Mouse (Mus musculus): Measurements from ENCODE around the gene Spast.

Gene Spast

DNA sequence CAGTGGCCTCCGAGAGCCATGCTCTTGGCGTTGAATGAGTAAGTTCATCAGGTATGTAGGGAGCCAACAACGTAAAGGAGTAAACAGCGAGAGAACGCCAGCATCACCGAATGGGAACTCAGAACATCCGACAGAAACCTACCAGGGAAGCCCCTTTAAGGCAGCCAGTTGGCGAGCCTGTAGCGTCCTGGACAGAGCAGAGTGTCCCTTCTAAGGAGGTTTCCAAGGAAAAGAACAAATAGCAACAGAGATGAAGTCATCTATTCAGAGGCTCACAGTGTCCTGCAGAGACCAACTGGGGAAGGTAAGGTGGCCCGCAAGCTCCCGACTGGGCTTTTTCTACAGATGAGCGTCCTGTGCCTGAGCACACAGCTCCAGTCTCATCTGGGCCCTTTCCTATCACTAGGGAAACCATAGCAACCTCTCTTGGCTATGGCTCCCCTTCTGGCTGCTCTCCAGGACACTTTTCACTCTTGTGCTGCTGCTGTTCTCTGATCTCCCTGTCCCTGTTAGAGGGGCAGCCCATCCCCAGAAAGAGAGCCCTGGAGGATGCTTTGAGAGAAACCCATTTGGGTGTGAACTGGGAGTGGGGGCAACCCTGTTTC, 85.7 kb downstream of the Spast start:
- no peak for DNase-seq (ENCODE audit: low read depth)

DNA sequence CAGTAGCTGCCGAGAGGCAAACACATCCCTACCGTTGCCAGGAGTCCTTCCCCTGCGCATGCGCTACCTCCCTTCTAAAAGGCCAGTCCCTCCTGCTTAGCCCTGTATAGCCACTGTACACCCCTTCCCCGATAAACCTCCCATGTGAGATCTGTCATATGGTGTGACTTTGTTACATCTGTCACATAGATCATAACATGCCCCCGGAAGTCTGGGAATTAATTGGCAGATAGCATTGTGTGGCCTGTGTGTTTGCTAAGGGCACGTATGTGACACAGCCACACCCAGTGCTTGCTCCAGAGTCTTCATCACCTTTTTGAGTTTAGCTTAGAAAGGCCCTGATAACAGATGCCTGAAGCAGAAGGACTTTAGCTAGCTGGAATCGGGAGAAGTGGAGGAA, 91.3 kb downstream of the Spast start:
- no peak for DNase-seq (ENCODE audit: low read depth)

DNA sequence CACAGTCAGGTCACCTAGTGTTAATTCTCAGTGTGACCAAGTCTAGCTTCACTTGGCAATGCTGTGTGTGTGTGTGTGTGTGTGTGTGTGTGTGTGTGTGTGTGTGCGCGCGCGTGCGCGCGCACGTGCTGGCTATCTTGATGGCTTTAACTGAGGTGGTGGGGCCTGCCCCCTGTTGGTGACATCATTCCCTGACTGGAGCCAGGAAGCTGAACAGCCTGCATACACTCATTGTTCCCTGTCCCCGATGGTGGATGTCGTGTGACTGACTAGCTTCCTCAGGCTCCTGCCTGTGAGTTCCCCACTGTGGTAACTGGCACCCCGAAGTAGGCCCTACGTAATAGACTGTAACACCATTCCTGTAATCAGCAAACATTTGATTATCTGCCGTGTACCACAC, 92.7 kb downstream of the Spast start:
- DNase-seq (ENCODE audit: low read depth): no peak

DNA sequence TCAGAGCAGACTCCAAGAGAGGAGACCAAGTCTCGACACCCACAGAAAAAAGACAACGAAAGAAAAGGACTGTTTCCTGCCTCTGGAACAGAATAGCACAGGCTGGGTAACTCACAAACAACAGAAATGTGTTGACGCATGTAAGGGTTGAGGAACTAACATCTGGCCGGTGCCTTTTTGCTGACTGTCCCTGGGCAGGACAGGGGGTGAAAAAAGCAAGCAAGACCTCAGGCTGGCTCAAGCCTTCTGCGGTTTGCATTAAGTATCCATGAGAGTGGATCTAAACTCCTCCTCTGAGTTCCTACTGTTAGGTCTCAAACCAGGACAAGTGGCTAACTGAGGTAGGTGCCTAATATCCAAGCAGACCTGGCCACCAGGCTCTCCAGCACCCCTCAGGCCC, 93.8 kb downstream of the Spast start:
- no peak for DNase-seq (ENCODE audit: low read depth)

DNA sequence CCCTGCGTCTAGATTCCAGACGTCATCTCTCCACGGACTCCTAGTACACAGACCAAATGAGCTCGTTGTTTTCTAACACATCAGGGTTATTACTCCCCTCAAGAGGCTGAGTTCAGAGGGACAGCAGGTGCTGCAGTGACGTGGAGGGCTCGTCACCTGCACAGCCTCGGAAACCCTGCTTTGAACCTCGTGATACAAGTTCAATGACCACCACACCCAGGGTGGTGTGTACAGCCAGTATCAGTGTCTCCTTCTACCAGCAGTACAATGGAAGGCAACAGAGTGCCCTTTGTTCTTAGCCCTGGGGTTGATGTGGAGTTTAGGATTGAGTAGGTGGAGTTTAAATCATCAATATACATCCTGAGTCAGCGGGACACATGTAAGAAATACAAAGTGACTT, 99.0 kb downstream of the Spast start:
- DNase-seq (ENCODE audit: low read depth): no peak

DNA sequence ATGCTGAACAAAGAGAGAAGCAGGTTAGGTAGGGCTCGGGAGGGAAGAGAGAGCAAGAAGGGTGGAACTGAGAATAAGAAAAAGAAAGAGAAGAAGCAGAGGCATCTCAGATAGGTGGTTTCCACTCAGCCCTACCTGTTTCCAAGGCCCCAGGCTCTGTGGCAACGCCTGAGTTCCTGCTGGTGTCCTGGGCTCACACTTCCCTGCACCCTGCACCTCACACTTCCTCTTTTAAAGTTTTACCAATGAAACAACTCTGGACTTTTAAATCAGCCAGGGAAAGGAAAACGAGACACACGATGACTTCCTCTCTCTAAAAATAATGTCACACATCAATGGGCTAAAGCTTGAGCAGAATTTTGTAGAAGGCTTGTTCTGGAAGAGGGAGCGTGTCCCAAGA, 101.7 kb downstream of the Spast start:
- DNase-seq (ENCODE audit: low read depth): no peak
